Mouse (Mus musculus) erythroblast, embryonic 14.5 days (primary cell): ENCODE measurements around the gene Lrrc4b.

Source experiments
- GATA1 ChIP-seq: IDR thresholded peaks from 2 replicates; pipeline ENCODE4 v1.6.1; 2012; ENCODE audit warnings: low read length, inconsistent platforms, mixed read lengths
- TAL1 ChIP-seq: IDR thresholded peaks from 3 replicates; pipeline ENCODE4 v1.6.1; 2012; ENCODE audit warnings: low read length, inconsistent platforms, mixed read lengths

- no peak for TF ChIP-seq GATA1
- TF ChIP-seq TAL1: no peak
Measured at GRCm38 (mm10) chr7:44401673-44402072, 27.1 kb upstream of the Lrrc4b start.
